Mouse (Mus musculus): ENCODE measurements around the gene Acadm.

Acadm gene

GRCm38 (mm10) chr3:153904586-153904985 is 39.8 kb downstream of the Acadm start:
- DNase-seq (ENCODE audit: low spot score in 2 of 2), result peak in 1 of 2 experiments; percentile 25

- DNase-seq (ENCODE audit: low spot score in 2 of 2), result no peak
Measured at GRCm38 (mm10) chr3:153902595-153902994, 41.8 kb downstream of the Acadm start.

- DNase-seq (ENCODE audit: low spot score in 2 of 2), result no peak
Measured at GRCm38 (mm10) chr3:153901904-153902303, 42.5 kb downstream of the Acadm start.

GRCm38 (mm10) chr3:153897216-153897615 is 47.2 kb downstream of the Acadm start:
- DNase-seq (ENCODE audit: low spot score in 2 of 2), result no peak

GRCm38 (mm10) chr3:153895454-153895853 is 49.0 kb downstream of the Acadm start:
- DNase-seq (ENCODE audit: low spot score in 2 of 2), result no peak

- DNase-seq (ENCODE audit: low spot score in 2 of 2), result no peak
Measured at GRCm38 (mm10) chr3:153889188-153889781, 55.1 kb downstream of the Acadm start.

GRCm38 (mm10) chr3:153888141-153888540 is 56.3 kb downstream of the Acadm start:
- DNase-seq (ENCODE audit: low spot score in 2 of 2), result no peak

GRCm38 (mm10) chr3:153886296-153886695 is 58.1 kb downstream of the Acadm start:
- DNase-seq (ENCODE audit: low spot score in 2 of 2), result no peak
